Mouse (Mus musculus): ENCODE measurements around the gene Olfr541. TPM values are rescaled to one million over a fixed set of nuclear protein-coding genes. Genes with fewer than 3 reads are reported as not detected.

Gene Olfr541
- polyA plus RNA-seq, 1 experiment, result not detected

DNA sequence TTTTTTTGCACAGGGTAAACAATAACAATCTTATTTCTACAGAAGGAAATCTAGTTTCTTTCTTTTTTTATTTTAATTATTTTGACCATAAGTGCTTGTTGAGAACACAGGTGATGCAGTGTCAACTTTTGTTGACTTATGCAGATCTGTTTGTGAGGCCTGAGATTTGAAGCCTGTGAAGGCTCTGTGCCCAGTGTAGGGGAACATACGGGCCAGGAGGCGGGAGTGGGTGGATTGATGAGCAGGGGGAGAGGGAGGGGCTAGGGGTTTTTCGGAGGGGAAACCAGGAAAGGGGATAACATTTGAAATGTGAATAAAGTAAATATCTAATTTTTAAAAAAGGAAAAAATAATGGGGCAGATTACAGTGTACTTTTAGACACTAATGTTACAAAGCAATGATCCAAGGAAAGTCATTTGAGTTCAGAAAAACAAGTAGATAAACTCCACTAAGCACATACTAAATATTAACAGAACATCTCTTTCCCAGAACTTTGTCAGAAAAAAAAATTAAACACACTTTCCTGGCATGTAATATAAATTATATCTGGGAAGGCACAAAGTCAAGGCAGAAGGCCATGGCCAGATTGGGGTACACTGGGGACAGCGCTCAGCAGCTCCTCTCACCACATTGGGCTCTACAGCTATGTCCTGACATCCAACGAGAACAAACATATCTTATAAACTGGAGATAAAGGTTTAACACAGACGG lies 51.2 kb downstream of the Olfr541 start:
- Histone ChIP-seq H3K4me1 (ENCODE audit: control insufficient read depth, insufficient read depth, insufficient read length) (no peaks in the 10 kb centered on the region), H3K27me3 (ENCODE audit: control insufficient read depth, insufficient read depth, low read length) (no peaks in the 10 kb centered on the region), H3K27ac (ENCODE audit: insufficient read depth, low read length) (no peak overlapping the region), H3K36me3 (ENCODE audit: control insufficient read depth, insufficient read depth, low read length) (no peaks in the 10 kb centered on the region), H3K4me3 (ENCODE audit: extremely low read depth, insufficient read depth, insufficient read length) (no peak overlapping the region)
- WGBS, result 85% methylated on average over 6 of the region's 6 CpGs
- no peak for DNase-seq (ENCODE audit: low read depth in 1 of 2, low spot score in 2 of 2)
- TF ChIP-seq POLR2A (IDR thresholded peaks at IDR 0.05; ENCODE audit: low read depth, low read length) (no peak), CTCF (IDR thresholded peaks at IDR 0.05; ENCODE audit: extremely low read depth, insufficient read depth, insufficient read length, insufficient replicate concordance) (no peak)

GRCm38 (mm10) chr7:140748827-140749160 lies 51.7 kb downstream of the Olfr541 start:
- WGBS, result 78% methylated on average over 3 of the region's 3 CpGs
- Histone ChIP-seq H3K36me3 (ENCODE audit: control insufficient read depth, insufficient read depth, low read length) (no peaks in the 10 kb centered on the region), H3K27me3 (ENCODE audit: control insufficient read depth, insufficient read depth, low read length) (no peaks in the 10 kb centered on the region), H3K27ac (ENCODE audit: insufficient read depth, low read length) (no peak overlapping the region), H3K4me3 (ENCODE audit: extremely low read depth, insufficient read depth, insufficient read length) (no peak overlapping the region), H3K4me1 (ENCODE audit: control insufficient read depth, insufficient read depth, insufficient read length) (no peaks in the 10 kb centered on the region)
- TF ChIP-seq POLR2A (IDR thresholded peaks at IDR 0.05; ENCODE audit: low read depth, low read length) (no peak), CTCF (IDR thresholded peaks at IDR 0.05; ENCODE audit: extremely low read depth, insufficient read depth, insufficient read length, insufficient replicate concordance) (no peak)
- no peak for DNase-seq (ENCODE audit: low read depth in 1 of 2, low spot score in 2 of 2)

- TF ChIP-seq CTCF (IDR thresholded peaks at IDR 0.05; ENCODE audit: extremely low read depth, insufficient read depth, insufficient read length, insufficient replicate concordance) (no peak), POLR2A (IDR thresholded peaks at IDR 0.05; ENCODE audit: low read depth, low read length) (no peak)
- Histone ChIP-seq H3K4me1 (ENCODE audit: control insufficient read depth, insufficient read depth, insufficient read length) (no peaks in the 10 kb centered on the region), H3K27ac (ENCODE audit: insufficient read depth, low read length) (no peak overlapping the region), H3K36me3 (ENCODE audit: control insufficient read depth, insufficient read depth, low read length) (no peaks in the 10 kb centered on the region), H3K27me3 (ENCODE audit: control insufficient read depth, insufficient read depth, low read length) (no peaks in the 10 kb centered on the region), H3K4me3 (ENCODE audit: extremely low read depth, insufficient read depth, insufficient read length) (no peak overlapping the region)
- DNase-seq (ENCODE audit: low read depth in 1 of 2, low spot score in 2 of 2), result no peak
These were observed 57.5 kb downstream of the Olfr541 start for GRCm38 (mm10) chr7:140754556-140754955.

Other genes with a start within 250 kb of the Olfr541 start
- not detected in 2 replicates for gene Olfr533, start 233.9 kb upstream of the Olfr541 start, polyA plus RNA-seq (2012; rRNA removed)
- not detected in 2 replicates for gene Olfr535, start 213.1 kb upstream of the Olfr541 start, polyA plus RNA-seq (2012; rRNA removed)
- not detected in 2 replicates for gene Olfr536, start 189.9 kb upstream of the Olfr541 start, polyA plus RNA-seq (2012; rRNA removed)
- not detected in 2 replicates for gene Olfr538, start 129.4 kb upstream of the Olfr541 start, polyA plus RNA-seq (2012; rRNA removed)
- not detected in 2 replicates for gene Olfr46, start 96.0 kb upstream of the Olfr541 start, polyA plus RNA-seq (2012; rRNA removed)
- gene Olfr61, start 68.3 kb upstream of the Olfr541 start, polyA plus RNA-seq (2012; rRNA removed), result not detected in 2 replicates
- gene Olfr53, start 50.8 kb upstream of the Olfr541 start, polyA plus RNA-seq (2012; rRNA removed), result not detected in 2 replicates
- not detected in 2 replicates for gene Olfr539, start 37.3 kb upstream of the Olfr541 start, polyA plus RNA-seq (2012; rRNA removed)
- gene Olfr45, start 15.3 kb upstream of the Olfr541 start, polyA plus RNA-seq (2012; rRNA removed), result not detected in 2 replicates
- 0.36 and 1.3 TPM in 2 replicates for gene Cyp2e1, start 66.5 kb downstream of the Olfr541 start, polyA plus RNA-seq (2012; rRNA removed)
- gene Syce1, start 90.6 kb downstream of the Olfr541 start, polyA plus RNA-seq (2012; rRNA removed), result 0.07 and 0.11 TPM in 2 replicates
- gene Zfp941, start 124.9 kb downstream of the Olfr541 start, polyA plus RNA-seq (2012; rRNA removed), result not detected in 2 replicates
- gene Urah, start 137.8 kb downstream of the Olfr541 start, polyA plus RNA-seq (2012; rRNA removed), result 1.1 and 1.5 TPM in 2 replicates
- gene Scgb1c1, start 148.3 kb downstream of the Olfr541 start, polyA plus RNA-seq (2012; rRNA removed), result 0.25 TPM in 1 of 2 replicates, not detected in the other
- not detected in 2 replicates for gene Odf3, start 150.5 kb downstream of the Olfr541 start, polyA plus RNA-seq (2012; rRNA removed)
- not detected in 2 replicates for gene Gm45785, start 159.1 kb downstream of the Olfr541 start, polyA plus RNA-seq (2012; rRNA removed)
- 104 and 117 TPM in 2 replicates for gene Ric8a, start 159.7 kb downstream of the Olfr541 start, polyA plus RNA-seq (2012; rRNA removed)
- 16.9 and 19.0 TPM in 2 replicates for gene Bet1l, start 160.3 kb downstream of the Olfr541 start, polyA plus RNA-seq (2012; rRNA removed)
- gene Psmd13, start 184.7 kb downstream of the Olfr541 start, polyA plus RNA-seq (2012; rRNA removed), result 39.6 and 43.0 TPM in 2 replicates
- gene Sirt3, start 185.0 kb downstream of the Olfr541 start, polyA plus RNA-seq (2012; rRNA removed), result 13.3 and 15.0 TPM in 2 replicates
- not detected in 2 replicates for gene Cox8b, start 203.2 kb downstream of the Olfr541 start, polyA plus RNA-seq (2012; rRNA removed)
- 0.12 and 0.32 TPM in 2 replicates for gene Nlrp6, start 223.6 kb downstream of the Olfr541 start, polyA plus RNA-seq (2012; rRNA removed)
- gene Pgghg, start 244.1 kb downstream of the Olfr541 start, polyA plus RNA-seq (2012; rRNA removed), result 21.2 and 26.0 TPM in 2 replicates